Mouse (Mus musculus) liver, embryonic 11.5 days (tissue): ENCODE data around the gene Gga3. TPM values are rescaled to one million over a fixed set of nuclear protein-coding genes. Genes with fewer than 3 reads are reported as not detected.

Experiments used
- ATAC-seq: fragments of 200-750 bp; cut with Nextera tagmentation; replicated peaks from 2 replicates; pipeline ENCODE4 v1.8.0; 2017; ENCODE audit warnings: moderate number of reproducible peaks, mild to moderate bottlenecking, moderate TSS enrichment, moderate library complexity; ENCODE audit not compliant: low FRiP score
- DNase-seq: peaks from one replicate; pipeline ENCODE4 v3.0.0-alpha.2; 2017; ENCODE audit warnings: low spot score
- H3K27ac ChIP-seq: fragments of 300-500 bp; sonication (generic); 2 replicates; pipeline ENCODE4 v1.5.1; 2014; ENCODE audit warnings: mild to moderate bottlenecking, low read depth, low read length, control low read depth
- H3K27me3 ChIP-seq: fragments of 300-500 bp; sonication (generic); replicated peaks from 2 replicates; pipeline ENCODE4 v1.6.1; 2014; ENCODE audit warnings: low read length, mixed read lengths; ENCODE audit not compliant: control insufficient read depth, insufficient read depth
- H3K36me3 ChIP-seq: fragments of 300-500 bp; sonication (generic); 2 replicates; pipeline ENCODE4 v1.6.1; 2014; ENCODE audit warnings: mild to moderate bottlenecking, low read length, moderate library complexity, mixed read lengths; ENCODE audit not compliant: control insufficient read depth, insufficient read depth
- H3K4me1 ChIP-seq: fragments of 300-500 bp; sonication (generic); replicated peaks from 2 replicates; pipeline ENCODE4 v1.6.1; 2014; ENCODE audit warnings: low read length, mixed read lengths; ENCODE audit not compliant: control insufficient read depth, insufficient read depth
- H3K4me2 ChIP-seq: fragments of 300-500 bp; sonication (generic); 2 replicates; pipeline ENCODE4 v1.6.1; 2014; ENCODE audit warnings: mild to moderate bottlenecking, control low read depth, moderate library complexity
- H3K4me3 ChIP-seq: fragments of 300-500 bp; sonication (generic); 2 replicates; pipeline ENCODE4 v1.5.1; 2014; ENCODE audit warnings: low read depth, low read length, control low read depth
- H3K9ac ChIP-seq: fragments of 300-500 bp; sonication (generic); 2 replicates; pipeline ENCODE4 v1.6.1; 2014; ENCODE audit warnings: low read depth, low read length, control low read depth
- H3K9me3 ChIP-seq: fragments of 300-500 bp; sonication (generic); 2 replicates; pipeline ENCODE4 v1.6.1; 2016; ENCODE audit warnings: low read length, inconsistent platforms, mixed read lengths; ENCODE audit not compliant: control insufficient read depth
- WGBS: fragments of 180-500 bp; shearing (Covaris S2); extraction: QIAGEN DNeasy Blood & Tissue Kit; methylation state at CpG from one replicate; pipeline ENCODE4 v1.1.7; 2014; 5-methylcytosine and 5-hydroxymethylcytosine counted together
- polyA plus RNA-seq: library from polyadenylated mRNA; unstranded; fragments of >200 nt; fragmentation: Nextera tagmentation; extraction: Ambion mirVana; gene quantifications from 2 replicates; pipeline ENCODE4 v1.2.1, GENCODE M21; 2014

The Gga3 gene
- polyA plus RNA-seq, 1 experiment from 2014 or later: 23.6 TPM

DNA sequence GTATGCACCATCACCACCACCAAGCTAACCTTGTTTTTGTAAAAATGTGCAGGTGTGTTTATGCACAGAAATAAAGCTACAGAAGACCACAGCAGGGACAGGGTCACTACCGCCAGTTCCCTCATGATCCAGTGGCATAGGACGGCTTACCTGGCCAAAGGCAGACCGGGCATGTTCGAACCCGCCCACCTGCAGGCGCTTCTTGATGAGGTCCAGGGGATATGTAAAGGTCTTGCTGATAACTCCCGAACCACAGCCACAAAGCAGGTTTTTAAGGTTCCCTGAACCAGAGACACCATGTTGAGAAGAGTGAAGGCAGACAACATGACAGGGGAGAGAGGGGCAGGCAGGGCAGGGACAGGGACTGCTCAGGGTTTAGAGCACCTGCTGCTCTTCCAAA lies 12.5 kb upstream of the Gga3 start:
- H3K9ac ChIP-seq: no peak overlapping the region
- ATAC-seq (no peak), DNase-seq (no peak)
- WGBS: 93% methylated on average over 7 of the region's 7 CpGs
- H3K4me1 ChIP-seq: peaks cover 17% of the 10 kb centered on the region
- no peak overlapping the region for H3K4me2 ChIP-seq
- H3K27me3 ChIP-seq: no peaks in the 10 kb centered on the region
- no peak overlapping the region for H3K4me3 ChIP-seq
- H3K27ac ChIP-seq: no peak overlapping the region
- peaks cover 24% of the 10 kb centered on the region for H3K36me3 ChIP-seq
- no peaks in the 10 kb centered on the region for H3K9me3 ChIP-seq

DNA sequence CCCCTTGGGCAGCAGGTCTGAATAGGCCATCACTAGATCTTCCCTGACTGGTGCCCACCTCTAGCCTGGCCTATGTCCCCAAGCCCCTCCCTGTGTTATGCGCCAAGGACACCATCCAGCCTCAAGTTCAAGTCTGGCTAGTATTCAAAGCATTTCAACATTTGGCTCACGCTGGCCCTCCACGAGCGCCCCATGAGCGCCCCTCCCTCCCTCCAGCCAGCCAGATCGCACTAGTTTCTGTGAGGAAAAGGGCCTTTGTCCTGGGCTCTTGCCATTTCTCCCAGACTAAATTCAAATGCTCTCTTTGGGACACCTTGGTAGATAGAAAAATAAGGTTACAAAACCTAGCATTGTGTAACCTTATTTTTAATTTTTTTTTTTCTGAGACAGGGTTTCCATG lies 12.0 kb upstream of the Gga3 start:
- Histone ChIP-seq H3K9ac (no peak overlapping the region), H3K27ac (no peak overlapping the region), H3K4me3 (no peak overlapping the region), H3K4me2 (no peak overlapping the region), H3K27me3 (no peaks in the 10 kb centered on the region), H3K36me3 (peaks cover 19% of the 10 kb centered on the region), H3K9me3 (no peaks in the 10 kb centered on the region), H3K4me1 (peaks cover 17% of the 10 kb centered on the region)
- DNase-seq: no peak
- no peak for ATAC-seq
- WGBS: 88% methylated on average over 6 of the region's 6 CpGs

DNA sequence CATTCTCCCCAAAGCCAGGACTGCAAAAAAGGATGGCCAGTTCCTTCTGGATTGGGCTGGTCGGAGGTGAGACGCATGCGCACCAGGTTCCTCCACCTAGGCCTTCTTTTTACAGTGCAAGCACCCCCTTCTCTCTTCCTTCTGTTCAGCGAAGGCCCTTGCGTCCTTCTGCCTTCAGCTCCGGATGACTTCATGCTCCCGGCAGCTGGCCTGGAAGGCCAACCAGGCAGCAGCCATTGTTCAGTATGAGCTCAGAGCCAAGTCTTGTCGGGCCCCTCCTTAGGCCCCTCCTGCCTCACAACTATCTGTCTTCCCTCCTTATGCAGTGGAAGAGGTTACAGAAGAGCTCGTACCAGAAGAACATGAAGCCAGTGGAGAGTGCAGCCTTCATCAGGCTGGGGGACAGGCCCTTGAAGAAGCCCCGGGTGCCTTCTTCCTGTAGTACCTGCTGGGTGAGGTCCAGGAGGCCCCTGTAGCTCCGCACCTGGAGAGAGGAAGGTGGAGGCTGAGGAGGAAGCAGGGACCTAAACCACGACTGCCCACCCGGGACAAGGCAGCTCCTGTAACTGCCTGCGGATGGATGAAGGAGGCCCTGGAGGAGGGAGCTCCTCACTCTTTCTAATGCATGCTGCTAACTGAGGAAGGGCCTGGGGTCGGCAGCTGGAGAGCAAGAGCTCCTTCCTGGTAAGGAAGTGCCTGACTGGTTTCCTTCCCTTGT lies 11.4 kb upstream of the Gga3 start:
- 79% methylated on average over 15 of the region's 15 CpGs for WGBS
- Histone ChIP-seq H3K27ac (no peak overlapping the region), H3K9ac (no peak overlapping the region), H3K4me2 (no peak overlapping the region), H3K36me3 (peaks cover 14% of the 10 kb centered on the region), H3K4me1 (peaks cover 17% of the 10 kb centered on the region), H3K9me3 (no peaks in the 10 kb centered on the region), H3K27me3 (no peaks in the 10 kb centered on the region), H3K4me3 (no peak overlapping the region)
- DNase-seq (no peak), ATAC-seq (no peak)

DNA sequence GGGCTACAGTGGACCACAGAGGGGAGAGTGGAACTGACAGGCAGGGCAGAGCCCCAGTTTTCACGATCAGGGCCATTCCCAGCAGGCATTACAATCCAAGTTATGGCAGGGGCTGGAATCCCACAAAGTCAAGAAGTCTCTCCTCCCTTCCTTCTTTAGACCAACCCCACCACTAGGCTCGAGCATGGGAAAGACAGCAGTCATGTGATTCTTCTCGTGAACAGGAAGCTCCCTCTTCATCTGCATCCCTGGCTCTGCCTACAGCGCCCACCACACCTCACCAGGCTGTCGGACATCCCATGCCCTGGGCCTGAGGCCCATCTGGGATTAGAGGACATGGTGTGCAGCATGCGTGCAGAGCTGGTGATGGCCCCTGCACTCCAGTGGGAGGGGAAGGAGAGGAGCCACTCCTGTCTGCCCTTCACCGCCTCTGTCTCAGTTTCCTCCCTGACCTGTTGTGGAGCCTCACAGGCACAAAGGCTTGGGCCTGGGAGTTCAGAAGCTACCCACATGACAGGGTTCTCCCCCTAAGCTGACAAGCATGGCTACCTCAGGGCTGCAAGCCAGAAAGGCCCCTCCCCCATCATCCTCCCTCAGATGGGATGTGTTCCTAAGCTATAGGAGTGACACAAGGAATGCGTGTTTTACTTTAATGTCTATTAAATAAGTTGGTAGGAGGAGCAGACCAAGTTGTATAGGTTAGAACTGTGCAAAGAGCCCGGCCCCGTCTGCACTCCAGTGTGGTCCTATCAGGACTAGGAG lies 10.7 kb upstream of the Gga3 start:
- Histone ChIP-seq H3K4me3 (no peak overlapping the region; the same call in 1 of the 2 replicates), H3K9ac (no peak overlapping the region), H3K4me1 (peaks cover 17% of the 10 kb centered on the region), H3K9me3 (no peaks in the 10 kb centered on the region), H3K36me3 (peaks cover 16% of the 10 kb centered on the region), H3K4me2 (no peak overlapping the region), H3K27me3 (no peaks in the 10 kb centered on the region), H3K27ac (no peak overlapping the region)
- WGBS: 84% methylated on average over 10 of the region's 10 CpGs
- DNase-seq: no peak
- ATAC-seq: no peak

DNA sequence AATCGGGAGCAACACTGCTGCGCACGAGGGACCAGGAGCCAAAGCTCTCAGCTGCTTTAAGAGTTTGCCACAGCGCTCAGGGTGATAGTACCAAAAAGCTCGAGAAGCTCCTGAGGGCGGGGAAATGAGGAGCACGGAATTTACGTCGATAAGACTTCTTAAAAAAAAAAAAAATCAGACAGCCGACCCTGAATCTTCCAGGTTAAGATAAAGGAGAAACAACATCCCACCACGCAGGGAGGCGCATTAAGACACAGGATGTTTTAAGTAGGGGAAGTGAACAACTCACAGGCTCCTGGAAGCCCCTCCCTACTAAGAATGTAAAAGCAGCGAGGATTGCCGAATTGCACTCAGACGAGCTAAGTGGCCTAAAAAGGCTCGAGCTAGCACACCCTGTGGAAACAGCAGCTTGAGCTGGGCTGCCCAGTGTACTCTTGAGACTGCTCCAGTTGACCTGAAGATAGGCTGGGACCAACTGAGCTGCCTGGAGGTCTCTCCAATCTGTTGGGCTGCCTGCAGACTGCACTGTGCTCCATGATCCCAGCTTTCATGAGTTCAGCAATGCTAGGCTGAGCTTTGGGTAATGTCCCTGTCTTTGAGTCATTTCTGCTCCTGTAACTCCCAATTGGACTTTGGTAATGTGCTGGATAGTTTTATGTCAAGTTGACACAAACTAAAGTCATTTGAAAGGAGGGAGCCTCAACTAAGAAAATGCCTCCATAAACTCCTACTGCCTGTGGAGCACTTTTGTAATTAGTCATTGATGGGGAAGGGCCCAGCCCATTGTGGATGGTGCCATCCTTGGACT lies 9.5 kb upstream of the Gga3 start:
- under 1% methylated on average over 16 of the region's 16 CpGs for WGBS
- peak; percentile 60 for ATAC-seq
- no peak for DNase-seq
- Histone ChIP-seq H3K36me3 (peaks cover 18% of the 10 kb centered on the region), H3K4me3 (peak overlapping the region; percentile 78), H3K27ac (peak overlapping the region; percentile 98), H3K9me3 (no peaks in the 10 kb centered on the region), H3K4me1 (peaks cover 17% of the 10 kb centered on the region), H3K9ac (peak overlapping the region; percentile 81), H3K27me3 (no peaks in the 10 kb centered on the region), H3K4me2 (peak overlapping the region; percentile 86)

DNA sequence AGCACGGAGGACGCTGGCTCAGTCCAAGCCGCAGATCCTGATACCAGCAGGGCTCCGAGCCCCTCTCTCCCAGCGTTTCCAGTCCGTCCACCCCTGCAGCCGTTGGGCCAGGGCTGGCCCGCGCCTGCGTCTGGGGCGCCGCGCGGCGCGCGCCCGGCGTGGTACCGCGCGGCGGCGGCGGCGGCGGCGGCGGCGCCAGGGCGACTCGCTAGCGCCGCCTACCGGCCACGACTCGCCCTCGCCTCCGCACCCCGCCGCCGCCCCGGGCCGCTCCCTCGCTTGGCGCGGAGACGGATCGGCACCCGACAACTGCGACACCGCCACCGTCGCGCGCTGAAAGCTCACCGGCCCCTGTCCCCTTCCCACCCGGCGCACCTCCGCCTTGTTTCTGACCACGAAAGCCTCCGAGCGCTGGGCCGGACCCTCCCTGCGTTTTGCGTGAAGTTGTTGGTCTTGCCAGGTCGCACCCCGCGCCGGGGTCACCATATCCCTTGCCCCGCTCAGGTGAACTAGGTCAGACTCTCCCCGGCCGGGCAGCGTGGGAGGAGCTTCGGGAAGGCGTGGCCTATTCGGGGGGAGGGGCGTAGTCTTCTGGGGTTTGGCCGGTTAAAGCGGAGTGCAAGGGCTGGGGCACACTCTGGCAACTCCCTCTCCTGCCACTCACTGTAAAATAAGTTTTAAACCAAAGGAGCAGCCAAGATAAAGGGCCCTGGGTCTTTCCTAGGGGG lies 8.7 kb upstream of the Gga3 start, which contains the start of gene Mif4gd:
Gene Mif4gd, minus strand, starts transcription at position 560 of the 728 bp plus-strand sequence.
- WGBS: under 1% methylated on average over 70 of the region's 80 CpGs
- Histone ChIP-seq H3K4me1 (peaks cover 17% of the 10 kb centered on the region), H3K36me3 (peaks cover 24% of the 10 kb centered on the region)

DNA sequence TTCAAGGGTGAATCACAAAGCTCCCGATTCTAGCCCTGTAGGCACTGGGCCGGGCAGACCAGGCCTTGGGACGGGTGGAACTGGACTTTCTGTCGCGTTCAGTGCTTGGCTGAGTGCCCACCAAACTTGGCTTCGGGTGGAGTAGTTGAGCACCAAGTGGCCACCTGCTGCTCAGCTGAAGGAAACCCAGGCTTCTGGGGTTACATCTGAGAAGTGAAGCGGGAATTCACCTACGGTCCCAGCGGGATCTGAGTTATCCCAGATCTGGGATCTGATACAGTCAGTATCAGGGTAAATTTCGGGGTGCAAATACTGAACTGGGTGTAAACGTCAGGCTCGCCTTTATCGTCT lies 8.2 kb upstream of the Gga3 start:
- Histone ChIP-seq H3K9me3 (no peaks in the 10 kb centered on the region), H3K27me3 (no peaks in the 10 kb centered on the region), H3K9ac (peak overlapping the region; percentile 81), H3K4me1 (peaks cover 17% of the 10 kb centered on the region), H3K36me3 (peaks cover 29% of the 10 kb centered on the region), H3K4me2 (peak overlapping the region; percentile 86), H3K27ac (peak overlapping the region; percentile 98), H3K4me3 (peak overlapping the region; percentile 78)
- 1% methylated on average over 13 of the region's 13 CpGs for WGBS
- DNase-seq (peak; percentile 61), ATAC-seq (0 out of 2 replicates have a peak, but pooled peaks have one; percentile 24)

More for the DNA sequence above, 8.7 kb upstream of the Gga3 start, which contains the start of gene Mif4gd:
- Histone ChIP-seq H3K27ac (peak within 1 kb of the TSS; percentile 98), H3K27me3 (no peaks in the 10 kb centered on the region), H3K9me3 (no peaks in the 10 kb centered on the region), H3K9ac (peak within 1 kb of the TSS; percentile 81), H3K4me3 (peak within 1 kb of the TSS; percentile 78), H3K4me2 (peak within 1 kb of the TSS; percentile 86)
- ATAC-seq (peak; percentile 86), DNase-seq (peak; percentile 97)

DNA sequence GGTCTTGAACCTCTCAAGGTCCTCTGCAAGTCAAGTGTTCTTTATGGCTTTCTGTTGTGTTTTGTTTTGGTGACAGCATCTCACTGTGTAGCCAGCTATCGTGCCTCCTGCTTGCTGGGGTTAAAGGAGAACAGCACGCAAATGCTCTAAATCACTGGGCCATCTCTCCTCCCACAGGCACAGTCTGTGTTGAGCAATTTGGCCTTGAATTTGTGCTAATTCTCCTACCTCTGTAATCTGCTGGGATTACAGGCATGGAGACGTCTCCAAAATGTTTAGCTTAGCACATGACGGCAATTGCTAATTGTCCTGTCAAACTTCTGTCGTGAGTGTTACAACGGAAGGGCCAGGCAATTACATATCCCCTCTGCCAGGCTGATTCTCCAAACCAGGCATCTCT lies 7.3 kb upstream of the Gga3 start:
- peaks cover 36% of the 10 kb centered on the region for H3K36me3 ChIP-seq
- H3K9ac ChIP-seq: peak overlapping the region; percentile 5; the same call in 1 of the 2 replicates
- peak overlapping the region; percentile 86 for H3K4me2 ChIP-seq
- ATAC-seq (no peak), DNase-seq (no peak)
- H3K9me3 ChIP-seq: no peaks in the 10 kb centered on the region
- H3K27me3 ChIP-seq: no peaks in the 10 kb centered on the region
- peaks cover 17% of the 10 kb centered on the region for H3K4me1 ChIP-seq
- H3K27ac ChIP-seq: no peak overlapping the region
- WGBS: 77% methylated on average over 6 of the region's 6 CpGs
- H3K4me3 ChIP-seq: peak overlapping the region; percentile 78; the same call in 1 of the 2 replicates
